In genomic region chr1:179667450-179667849, GRCm38 (mm10) we compare ENCODE assay signal across 8 mouse cellular contexts. TPM values are rescaled to one million over a fixed set of nuclear protein-coding genes. Genes with fewer than 3 reads are reported as not detected.
DNase-seq lines count a peak whose midpoint lies in the region; ATAC-seq and TF ChIP-seq lines count a peak whose summit lies in the region.

No protein-coding gene starts in this region.

- H3K27ac ChIP-seq in thymus, adult 2 months (ENCODE audit: control insufficient read depth, insufficient read depth, low read length) = no peak overlapping the region
- no peak overlapping the region for H3K27ac ChIP-seq in liver, embryonic 12.5 days

- no peak for TF ChIP-seq CTCF in thymus, adult 2 months (IDR thresholded peaks at IDR 0.05; ENCODE audit: borderline replicate concordance, control insufficient read depth, extremely low read depth, insufficient read depth, low read length, poor library complexity)

- H3K9ac ChIP-seq in liver, embryonic 12.5 days = peak overlapping the region; percentile 70

- ATAC-seq in erythroblast, adult 5-6 weeks (replicated peaks; ENCODE audit: low FRiP score, poor library complexity, severe bottlenecking) = no peak
- no peak for ATAC-seq in liver, embryonic 12.5 days
- ATAC-seq in erythroid progenitor cell, adult 5-6 weeks (replicated peaks; ENCODE audit: low FRiP score, poor library complexity, severe bottlenecking) = no peak

- peaks cover 50% of the 10 kb centered on the region for H3K27me3 ChIP-seq in erythroblast, embryonic 14.5 days (ENCODE audit: control insufficient read depth)
- peaks cover 2% of the 10 kb centered on the region; the same call in 1 of the 2 replicates for H3K27me3 ChIP-seq in thymus, adult 2 months (ENCODE audit: control insufficient read depth, insufficient read depth, low read length)
- H3K27me3 ChIP-seq in liver, embryonic 12.5 days (replicated peaks) = peaks cover 37% of the 10 kb centered on the region

- DNase-seq in thymus, adult 2 months = no peak
- no peak for DNase-seq in thymus, postnatal 0 days (ENCODE audit: low spot score)
- no peak for DNase-seq in adrenal gland, adult 18-20 months (ENCODE audit: low spot score in 2 of 2)
- no peak for DNase-seq in left cerebral cortex, postnatal 36 days (ENCODE audit: low spot score in 2 of 2)

- H3K9me3 ChIP-seq in erythroblast, embryonic 14.5 days (ENCODE audit: control insufficient read depth, low read length) = no peaks in the 10 kb centered on the region
- no peaks in the 10 kb centered on the region for H3K9me3 ChIP-seq in liver, embryonic 12.5 days (replicated peaks)

- intact Hi-C loops in left cerebral cortex, postnatal 36 days (cut with DNase I) = no loop called here

- peak overlapping the region; percentile 94 for H3K4me2 ChIP-seq in liver, embryonic 12.5 days

- H3K4me1 ChIP-seq in erythroblast, embryonic 14.5 days (ENCODE audit: control insufficient read depth) = peaks cover 11% of the 10 kb centered on the region
- peaks cover 4% of the 10 kb centered on the region; the same call in 1 of the 2 replicates for H3K4me1 ChIP-seq in thymus, adult 2 months (replicated peaks; ENCODE audit: control insufficient read depth, insufficient read depth, low read length)
- peaks cover 17% of the 10 kb centered on the region for H3K4me1 ChIP-seq in liver, embryonic 12.5 days

- peak overlapping the region; percentile 63 for H3K4me3 ChIP-seq in erythroblast, embryonic 14.5 days (replicated peaks)
- peak overlapping the region; percentile 48; the same call in 1 of the 2 replicates for H3K4me3 ChIP-seq in thymus, adult 2 months (ENCODE audit: control insufficient read depth, insufficient read depth, low read length)
- peak overlapping the region; percentile 68 for H3K4me3 ChIP-seq in liver, embryonic 12.5 days

- 52% methylated on average over 7 of the region's 7 CpGs for WGBS in thymus, adult 2 months
- WGBS in liver, embryonic 12.5 days (ENCODE audit: insufficient replicate concordance) = 30% methylated on average over 7 of the region's 7 CpGs

- TF ChIP-seq POLR2A in thymus, adult 2 months (IDR thresholded peaks at IDR 0.05; ENCODE audit: control insufficient read depth, extremely low read depth, insufficient read depth, low read length, poor library complexity) = no peak

- H3K36me3 ChIP-seq in erythroblast, embryonic 14.5 days (ENCODE audit: control insufficient read depth) = no peaks in the 10 kb centered on the region
- no peaks in the 10 kb centered on the region for H3K36me3 ChIP-seq in thymus, adult 2 months (ENCODE audit: control insufficient read depth, insufficient read depth, low read length)
- no peaks in the 10 kb centered on the region for H3K36me3 ChIP-seq in liver, embryonic 12.5 days

RNA-seq across cellular contexts. Expression of gene Sccpdh, which starts 0.6 kb away (rescaled TPM):
- polyA plus RNA-seq in erythroblast, embryonic 14.5 days (2012) = not detected in 2 replicates
- 9.4 TPM in 1 of 2 replicates, not detected in the other for total RNA-seq in erythroblast, adult 5-6 weeks (2015; ENCODE audit: low replicate concordance)
- 1.4 and 7.4 TPM in 2 replicates for total RNA-seq in erythroblast, adult 5-6 weeks (2017; ENCODE audit: low replicate concordance)
- polyA plus RNA-seq in thymus, adult 2 months (2012; rRNA removed) = 1.9 and 3.0 TPM in 2 replicates
- 15.6 and 17.0 TPM in 2 replicates for polyA plus RNA-seq in thymus, postnatal 0 days (2015; fragmentation: Nextera tagmentation; extraction: Ambion mirVana)
- polyA plus RNA-seq in liver, embryonic 12.5 days (2016; fragmentation: Nextera tagmentation; extraction: Ambion mirVana) = 14.5 and 14.8 TPM in 2 replicates
- 10 to 100 TPM; 39.7 to 42.1 TPM for total RNA-seq in adrenal gland, adult 18-20 months (2021)
- 2.5 TPM in 1 of 2 replicates, not detected in the other for total RNA-seq in erythroid progenitor cell, adult 5-6 weeks (2015; ENCODE audit: low replicate concordance)
- 0.30 and 8.6 TPM in 2 replicates for total RNA-seq in erythroid progenitor cell, adult 5-6 weeks (2017; ENCODE audit: low replicate concordance)
- 10 to 100 TPM; 54.5 to 63.2 TPM for total RNA-seq in left cerebral cortex, postnatal 36 days (2021)
